Mouse (Mus musculus) cerebellum, adult 11 months (tissue): ENCODE measurements around the gene Fam107b.

ENCODE experiments used
- DNase-seq: peaks from one replicate; pipeline ENCODE4 v3.0.0; 2022

Gene Fam107b

DNA sequence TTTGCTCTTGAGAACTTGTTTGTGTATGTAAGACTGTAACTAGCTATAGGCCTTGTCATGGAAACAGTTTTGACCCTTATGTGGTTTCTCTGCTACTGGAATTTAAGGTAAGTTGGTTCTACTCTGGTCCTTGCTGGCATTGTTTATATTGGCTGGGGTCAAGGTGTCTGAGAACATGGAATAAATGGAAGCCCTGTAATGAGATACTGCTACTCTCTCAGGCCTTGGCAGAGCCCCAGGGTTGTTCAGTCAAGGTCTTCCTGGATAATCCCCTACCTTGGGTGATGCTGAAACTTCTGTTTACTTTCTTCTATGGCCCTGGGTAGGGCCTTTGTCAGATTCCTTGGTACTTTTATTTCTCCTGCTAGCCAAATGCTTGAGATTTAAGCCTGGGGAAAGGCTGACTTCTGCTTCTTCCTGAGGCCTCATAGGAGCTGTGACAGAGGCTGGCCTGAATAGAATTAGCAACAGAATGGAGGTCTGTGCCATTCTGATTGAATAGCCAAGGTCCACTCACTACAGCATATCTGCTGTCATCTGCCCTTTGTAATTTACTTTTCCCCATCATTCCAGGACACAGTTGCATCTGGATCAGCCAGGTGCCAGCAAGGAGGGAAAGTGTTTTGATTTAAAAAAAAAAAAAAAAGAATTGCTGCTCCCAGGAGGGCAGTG is 217.6 kb downstream of the Fam107b start:
- no peak for DNase-seq

GRCm38 (mm10) chr2:3788424-3788786 is 218.1 kb downstream of the Fam107b start:
- DNase-seq = no peak

GRCm38 (mm10) chr2:3796543-3796942 is 226.3 kb downstream of the Fam107b start:
- no peak for DNase-seq

GRCm38 (mm10) chr2:3799767-3800554 is 229.7 kb downstream of the Fam107b start:
- DNase-seq = peak; percentile 33

DNA sequence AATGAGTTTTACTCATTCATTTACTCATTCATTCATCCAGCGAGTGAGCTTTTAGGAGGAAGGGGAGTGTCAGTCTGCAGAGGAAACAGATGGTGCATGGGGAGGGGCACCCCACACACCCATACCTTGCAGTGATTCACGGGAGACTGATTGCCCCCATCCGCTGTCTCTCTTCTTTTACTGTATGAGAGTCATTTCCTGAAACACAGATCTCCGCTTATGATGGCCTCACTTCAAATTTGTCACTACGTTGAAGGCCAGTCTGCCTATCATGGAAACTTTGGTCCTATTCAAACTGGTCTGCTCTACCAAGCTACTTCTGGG is 230.2 kb downstream of the Fam107b start:
- no peak for DNase-seq

DNA sequence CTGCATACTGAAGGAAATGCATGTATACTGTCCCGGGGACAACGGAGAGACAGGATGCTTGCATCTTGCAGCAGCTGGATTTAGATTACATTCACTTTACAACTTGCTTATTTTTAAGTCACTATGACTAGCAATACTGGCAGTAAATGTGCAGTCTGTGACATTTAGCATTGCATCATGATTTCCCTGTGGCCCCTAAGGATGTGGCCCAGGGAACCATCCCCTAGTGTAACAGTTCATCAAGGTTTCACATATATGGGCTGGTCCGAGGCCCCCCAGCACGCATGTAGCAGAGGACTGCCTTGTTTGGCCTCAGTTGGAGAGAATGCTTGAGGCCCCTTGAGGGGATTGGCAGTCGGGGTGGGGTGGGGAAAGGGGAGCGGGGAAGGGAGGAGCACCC is 235.5 kb downstream of the Fam107b start:
- DNase-seq = no peak

DNA sequence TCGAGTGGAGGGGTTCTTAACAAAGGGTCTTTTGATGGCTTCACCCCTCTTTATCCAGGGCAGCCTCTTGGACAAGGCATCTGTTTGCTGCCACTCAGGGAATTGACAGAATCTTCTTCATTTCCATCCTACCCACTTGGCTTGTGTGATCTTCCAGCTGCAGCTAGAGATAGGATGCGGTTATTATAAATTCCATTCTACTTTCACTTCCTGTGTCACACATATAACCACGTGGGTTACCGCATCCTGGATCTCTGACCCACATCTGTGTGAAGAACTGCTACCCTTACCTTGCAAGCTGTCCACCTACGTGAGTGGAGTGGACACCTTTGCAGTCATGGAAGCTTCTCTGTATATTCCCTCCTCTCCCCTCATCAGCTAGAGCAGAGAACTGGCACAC is 240.0 kb downstream of the Fam107b start:
- DNase-seq = no peak

DNA sequence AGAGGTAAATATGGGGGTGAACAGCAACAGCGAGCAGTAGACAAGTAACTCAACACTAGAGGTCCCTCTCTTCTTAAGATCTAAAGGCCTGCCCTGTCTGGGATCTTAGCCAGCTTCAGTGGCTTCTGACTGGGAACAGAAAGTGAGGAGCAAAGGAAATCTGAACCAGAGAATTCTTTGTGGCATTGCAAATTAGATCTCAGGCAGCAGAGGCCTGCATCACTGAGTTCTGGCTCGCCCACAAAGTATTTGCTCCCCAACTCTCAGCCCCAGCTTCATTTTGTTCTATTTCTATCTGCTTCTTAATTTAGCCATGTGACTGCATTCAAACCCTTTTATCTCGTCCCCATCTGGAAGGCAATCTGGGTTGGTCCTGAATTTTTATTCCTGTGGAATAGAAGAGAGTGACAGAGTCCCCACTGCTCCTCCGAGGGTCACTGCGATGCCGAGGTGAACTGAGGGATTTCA is 245.9 kb downstream of the Fam107b start:
- DNase-seq = peak; percentile 49

DNA sequence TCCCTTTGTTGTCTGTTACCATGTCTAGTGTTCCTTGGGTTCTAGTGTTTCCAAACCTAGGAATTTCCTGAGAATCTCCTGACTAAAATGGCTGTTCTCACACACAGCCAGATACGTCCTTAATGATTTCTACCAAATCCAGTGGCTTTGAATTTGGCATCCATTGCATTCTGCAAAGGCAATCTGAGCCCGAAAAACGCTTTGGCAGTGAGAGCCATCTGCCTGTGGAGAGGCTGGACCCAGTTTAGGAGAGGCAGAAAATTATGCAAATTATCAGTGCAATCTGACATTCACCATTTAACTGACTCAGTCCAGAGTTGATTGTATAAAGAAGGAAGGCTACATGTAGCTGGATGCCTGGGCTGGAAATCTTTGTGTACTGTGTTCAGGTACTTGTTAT is 247.3 kb downstream of the Fam107b start:
- no peak for DNase-seq

GRCm38 (mm10) chr2:3822483-3823455 is 252.5 kb downstream of the Fam107b start:
- no peak for DNase-seq
